Mouse (Mus musculus) lung, postnatal 10 days (tissue): ENCODE results near the gene Mettl16.

Experiments
- DNase-seq: peaks from one replicate; pipeline ENCODE4 v3.0.0; 2021

Mettl16 gene

DNA sequence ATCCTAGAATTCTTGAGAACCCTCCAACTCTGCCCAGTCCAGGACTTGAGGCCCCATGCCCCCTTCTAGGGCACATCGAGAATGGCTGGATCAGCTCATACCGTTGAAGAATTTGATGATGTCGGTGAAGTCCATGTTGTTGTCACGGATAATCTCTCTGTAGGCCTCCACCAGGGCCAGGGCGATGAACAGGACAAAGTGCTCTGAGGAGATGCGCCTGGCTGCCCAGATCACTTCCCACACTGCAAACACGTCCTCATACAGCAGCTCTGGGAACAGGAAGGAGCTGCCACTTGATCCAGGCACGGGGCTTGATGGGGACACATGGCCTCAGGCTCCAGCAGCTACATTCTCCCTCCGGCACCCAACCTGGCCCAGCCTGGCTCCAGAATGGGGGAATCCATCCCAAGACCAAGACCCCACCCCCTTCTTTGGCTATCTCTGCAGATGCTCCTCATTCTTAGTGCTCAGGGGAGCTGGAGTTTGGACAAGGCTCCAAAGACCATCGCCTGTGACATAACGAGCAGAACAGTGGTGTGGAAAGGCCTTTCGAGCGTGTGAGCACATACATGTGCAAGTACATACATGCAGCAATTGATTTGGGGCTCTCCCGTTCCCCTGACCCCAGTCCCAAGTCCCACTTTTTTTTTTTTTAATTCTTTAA is 80.5 kb downstream of the Mettl16 start:
- no peak for DNase-seq

DNA sequence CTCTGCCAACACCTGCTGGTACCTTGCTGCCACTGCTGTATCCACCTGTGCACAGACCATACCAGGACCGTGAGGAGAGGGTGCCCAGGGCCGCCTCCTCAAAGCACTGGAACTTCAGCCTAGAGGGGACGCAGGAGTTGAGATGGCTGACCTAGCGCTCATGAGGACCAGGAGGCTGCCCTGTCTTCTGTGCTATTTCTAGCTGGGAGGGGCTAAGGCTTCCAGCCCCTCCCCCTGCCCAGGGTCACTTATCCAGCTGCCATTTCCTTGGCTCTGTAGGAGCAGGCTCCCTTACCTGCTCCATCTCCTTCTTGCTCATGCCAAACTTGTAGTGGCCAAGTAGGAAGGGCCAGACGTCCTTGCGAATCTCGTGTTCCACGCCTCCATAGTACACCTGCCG is 87.1 kb downstream of the Mettl16 start:
- no peak for DNase-seq

DNA sequence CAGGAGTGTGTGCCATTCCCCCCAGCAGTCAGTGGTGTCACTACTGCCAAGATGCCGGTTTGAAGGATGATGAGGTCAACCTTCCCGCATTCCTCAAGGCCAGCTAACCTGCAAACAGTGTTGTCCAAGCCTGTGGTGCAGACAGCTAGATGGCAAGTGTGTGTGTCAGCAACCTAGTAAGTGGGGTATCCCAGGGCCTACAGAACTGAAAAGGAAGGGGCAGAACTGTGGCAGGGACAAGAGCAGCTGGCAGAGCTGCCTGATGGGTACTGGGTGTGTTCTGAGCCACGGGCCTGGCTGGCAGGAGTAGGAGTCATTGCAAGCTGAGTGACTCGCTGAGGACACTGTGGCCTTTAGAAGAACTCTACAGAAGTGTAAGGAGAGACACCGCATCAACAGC is 91.5 kb downstream of the Mettl16 start:
- no peak for DNase-seq

DNA sequence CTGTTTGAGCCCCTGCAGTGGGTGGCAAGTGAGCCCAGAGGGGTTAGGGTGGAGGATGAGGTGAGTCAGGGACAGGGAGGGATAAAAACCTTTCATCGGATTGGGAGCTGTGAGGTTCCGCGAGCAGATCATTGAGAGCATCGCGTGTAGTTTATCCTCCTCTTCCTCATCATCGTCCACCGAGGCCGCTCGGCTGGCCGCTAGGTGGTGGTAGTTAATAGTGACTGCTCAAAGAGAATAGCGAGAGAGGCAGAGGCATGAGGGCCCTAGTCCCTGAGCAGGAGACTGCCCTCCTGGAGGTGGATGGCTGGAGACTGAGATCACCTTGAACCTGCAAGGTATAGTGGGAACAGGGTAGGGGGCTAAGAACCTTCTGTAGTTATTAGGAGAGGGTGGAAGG is 92.8 kb downstream of the Mettl16 start:
- peak; percentile 50 for DNase-seq

DNA sequence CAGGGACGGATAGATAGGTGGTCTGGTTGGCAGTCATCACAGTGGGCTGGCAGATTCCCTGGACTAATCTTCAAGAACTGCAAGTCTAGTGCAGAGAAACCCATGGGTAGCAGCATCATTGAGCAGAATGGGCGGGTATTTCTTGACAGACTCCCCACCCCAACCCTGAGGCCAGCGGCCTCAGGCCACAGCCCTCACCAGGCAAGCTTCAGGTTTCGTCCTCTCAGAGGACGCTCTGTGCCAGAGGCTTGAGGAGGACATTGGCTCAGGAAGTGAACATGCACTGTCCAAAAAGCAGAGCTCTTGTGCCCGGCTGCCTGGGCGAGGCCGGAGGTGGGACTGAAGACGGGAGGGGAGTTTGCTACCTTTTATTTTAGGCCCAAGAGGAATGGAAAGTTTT is 93.8 kb downstream of the Mettl16 start:
- DNase-seq, result no peak

DNA sequence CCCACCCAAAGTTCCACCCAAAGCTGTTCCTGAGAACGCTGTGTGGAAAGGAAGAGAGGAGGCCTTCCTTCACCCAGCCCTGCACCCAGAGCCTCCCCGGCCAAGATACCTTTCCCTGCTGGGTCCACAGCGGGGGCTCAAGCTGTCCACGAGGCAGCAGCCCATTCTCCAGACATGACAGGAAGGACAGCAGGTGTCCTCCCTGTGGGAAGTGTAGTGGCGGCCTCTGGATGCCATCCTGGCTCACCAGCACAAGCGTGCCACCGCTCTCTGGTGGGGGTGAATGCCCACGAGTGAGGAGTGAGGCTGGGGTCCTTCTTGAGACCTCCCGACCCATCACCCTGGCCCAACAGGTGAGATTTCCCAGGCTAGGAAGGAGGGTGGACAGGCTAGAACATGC is 94.6 kb downstream of the Mettl16 start:
- DNase-seq, result no peak

DNA sequence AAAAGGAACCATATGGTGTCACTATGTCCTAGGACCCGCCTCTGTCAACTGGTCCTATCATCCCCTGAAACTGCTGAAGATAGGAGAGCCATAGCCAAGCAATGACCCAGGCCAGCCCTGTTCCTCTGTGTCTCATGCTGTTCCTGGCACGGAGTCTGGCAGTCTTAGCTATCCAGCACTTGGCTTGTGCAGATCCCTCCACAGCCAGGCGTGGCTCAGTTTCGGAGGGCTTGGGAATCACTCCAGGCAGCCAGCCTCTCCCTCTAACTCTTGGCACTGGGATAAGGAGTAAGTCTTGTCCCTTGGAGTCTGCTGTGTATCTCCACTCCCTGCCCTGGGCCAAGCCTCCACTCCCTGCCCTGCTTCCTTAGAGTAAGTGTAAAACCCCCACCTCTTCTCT is 96.0 kb downstream of the Mettl16 start:
- peak; percentile 89 for DNase-seq

DNA sequence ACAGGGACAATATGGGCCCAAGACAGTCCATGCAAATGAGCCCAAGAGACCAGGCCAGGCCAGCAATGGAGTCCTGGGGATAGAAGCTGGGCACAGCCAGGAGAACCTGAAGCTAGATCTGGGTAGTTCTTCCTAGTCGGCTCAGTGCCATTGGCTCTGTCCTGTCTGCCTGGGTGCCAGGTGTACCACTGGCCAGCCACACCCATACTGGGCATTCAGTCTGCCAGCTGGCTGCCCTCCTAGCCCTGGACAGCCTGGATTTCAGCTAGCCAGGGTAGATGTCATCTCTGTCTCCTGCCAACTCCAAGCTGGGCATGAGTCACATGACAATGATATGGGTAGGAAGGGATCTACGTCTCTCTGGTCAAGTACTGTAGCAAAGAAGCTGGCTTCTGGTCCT is 96.6 kb downstream of the Mettl16 start:
- DNase-seq, result no peak

DNA sequence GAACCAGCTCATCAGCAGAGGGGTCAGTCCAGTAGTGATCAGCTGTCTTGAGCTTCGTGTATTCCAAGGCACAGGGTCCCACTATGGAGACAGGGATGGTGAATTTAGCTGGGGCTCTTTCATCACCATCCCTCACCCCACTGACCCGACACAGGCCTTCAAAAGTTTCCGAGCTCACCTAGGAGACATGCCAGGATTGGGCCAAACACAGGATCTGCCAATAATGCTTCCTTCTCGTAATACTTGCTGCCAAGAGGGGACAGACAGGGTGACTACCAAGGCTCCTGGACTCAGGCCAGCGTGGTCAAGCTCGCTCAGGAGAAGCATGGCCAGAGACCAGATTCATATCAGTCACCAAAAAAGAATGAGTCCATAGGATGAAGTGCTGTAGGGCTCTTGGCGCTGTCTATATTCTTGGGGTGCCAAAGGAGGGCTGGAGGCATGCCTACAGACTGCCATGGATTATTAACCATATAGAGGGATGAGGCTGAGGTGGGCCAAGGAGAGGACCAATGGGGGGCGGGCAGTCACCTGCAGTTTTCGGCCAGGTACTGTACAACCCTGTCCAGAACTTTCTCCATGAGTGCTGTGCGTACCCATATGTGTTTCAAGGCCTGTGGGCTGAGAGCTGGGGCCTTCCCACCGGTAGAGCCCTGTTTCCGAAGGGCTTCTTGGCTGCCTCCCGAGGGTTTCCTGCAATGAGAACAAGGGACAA is 97.6 kb downstream of the Mettl16 start:
- DNase-seq, result no peak

DNA sequence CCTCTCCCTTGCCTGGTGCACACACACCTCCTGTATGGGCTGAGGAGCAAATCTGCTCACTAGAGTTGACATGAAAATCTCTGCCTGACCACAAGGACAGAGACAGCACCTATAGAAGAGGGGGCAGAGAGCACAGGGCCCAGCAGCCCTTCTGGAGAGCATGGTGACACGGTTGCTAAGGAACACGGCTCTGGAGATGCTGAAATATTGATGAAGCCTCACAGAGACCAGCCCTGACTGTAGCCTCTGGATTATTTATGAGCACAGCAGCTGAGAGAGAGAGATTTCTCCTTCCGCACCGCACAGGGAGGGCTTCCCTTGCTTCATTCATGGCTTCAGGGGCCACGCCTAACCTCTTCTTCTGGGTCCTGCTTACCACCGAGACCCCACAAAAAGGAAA is 99.0 kb downstream of the Mettl16 start:
- DNase-seq, result no peak

DNA sequence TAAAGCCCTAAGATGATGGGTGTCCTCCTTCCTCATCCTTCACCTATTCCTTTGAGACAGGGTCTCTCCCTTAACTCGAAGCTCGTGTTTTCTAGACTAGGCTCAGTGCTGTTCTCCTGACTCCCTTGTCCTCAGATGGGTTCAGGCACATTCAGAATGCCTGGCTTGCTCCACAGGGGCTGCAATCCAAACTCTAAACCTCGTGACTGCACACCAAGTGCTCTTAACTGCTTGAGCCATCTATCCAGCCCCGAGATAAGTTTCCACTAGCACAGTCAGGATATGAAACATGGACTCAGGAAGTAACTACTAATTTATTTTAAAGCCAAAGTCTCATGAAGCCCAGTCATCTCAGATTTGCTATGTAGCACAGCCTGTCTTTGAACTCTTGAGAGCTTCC is 99.9 kb downstream of the Mettl16 start:
- peak; percentile 31 for DNase-seq

DNA sequence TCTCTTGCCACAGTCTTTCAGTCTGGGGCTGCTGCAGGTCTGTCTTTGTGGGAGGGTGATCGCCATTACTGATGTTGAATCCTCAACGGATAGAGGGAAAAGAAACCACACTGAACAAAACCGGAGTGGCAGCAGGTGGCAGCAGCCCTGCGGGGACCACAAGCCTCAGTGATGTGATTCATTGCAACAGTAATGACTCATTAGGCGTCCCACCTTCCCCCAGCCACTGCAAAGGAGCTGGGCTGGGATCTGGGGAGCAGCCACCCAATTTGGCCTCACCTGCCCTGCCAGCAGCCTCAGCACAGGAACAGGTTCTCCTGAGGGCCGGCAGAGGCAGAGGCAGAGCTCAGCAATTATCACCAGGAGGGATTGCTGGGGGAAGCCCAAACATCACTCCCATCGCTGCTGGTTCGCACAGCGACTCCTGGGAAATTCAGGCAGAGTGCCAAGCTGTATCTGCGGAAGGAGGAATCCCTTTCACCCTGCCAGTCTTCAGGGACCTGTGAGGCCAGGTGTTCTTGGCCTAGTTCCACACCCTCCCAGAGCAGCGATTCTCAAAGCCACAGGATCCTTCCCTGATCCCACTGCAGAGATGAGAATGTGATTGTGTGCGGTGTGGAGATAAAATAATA is 100.5 kb downstream of the Mettl16 start:
- DNase-seq, result peak; percentile 36

DNA sequence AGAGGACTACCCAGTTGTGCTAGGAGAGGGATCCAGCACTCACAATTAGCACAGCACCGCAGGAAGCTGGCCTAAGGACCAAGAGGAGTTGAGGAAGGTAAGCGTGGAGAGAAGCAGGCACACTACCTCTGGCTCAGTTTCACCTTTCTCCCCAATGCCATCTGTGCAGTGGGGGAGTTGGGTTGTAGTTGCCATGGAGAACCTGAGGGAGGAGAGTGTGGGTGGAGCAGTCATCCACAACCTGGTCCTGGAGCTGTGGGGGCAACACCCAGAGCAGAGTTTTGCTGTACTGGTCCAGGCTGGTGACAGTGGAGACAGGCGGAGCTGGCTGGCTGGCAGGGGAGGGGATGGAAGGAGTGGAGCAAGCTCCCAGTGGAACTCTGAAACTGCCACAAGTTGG is 104.0 kb downstream of the Mettl16 start:
- DNase-seq, result no peak

DNA sequence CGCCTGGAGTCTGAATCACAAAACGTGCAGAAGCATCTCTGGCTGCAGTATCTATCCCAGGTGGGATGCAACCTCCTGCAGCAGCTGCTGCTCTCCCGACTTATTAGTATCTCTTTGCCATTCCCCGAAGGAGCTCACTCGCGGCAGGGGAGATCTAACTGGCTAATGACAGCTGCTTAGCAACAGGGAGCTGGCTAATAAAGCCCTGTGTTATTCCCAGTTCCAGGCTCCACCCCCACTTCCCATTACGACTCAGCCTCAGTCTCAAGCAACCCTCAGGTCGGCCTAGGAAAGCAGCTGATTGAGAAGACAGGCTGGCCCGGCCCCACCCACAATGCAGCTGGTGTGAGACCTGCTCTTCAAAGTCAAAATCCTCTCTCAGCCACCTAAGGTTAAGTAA is 106.2 kb downstream of the Mettl16 start:
- DNase-seq, result peak; percentile 77
